Mouse (Mus musculus) cerebellum, adult 2 months (tissue): ENCODE measurements around the gene Sgcd.

Experiments used
- CTCF ChIP-seq: fragments of 200-500 bp; IDR thresholded peaks from 2 replicates; pipeline ENCODE4 v1.5.1; 2011; ENCODE audit warnings: low read depth, mild to moderate bottlenecking, control low read depth, low read length, moderate library complexity, borderline replicate concordance; ENCODE audit not compliant: insufficient read depth
- POLR2A ChIP-seq: fragments of 200-500 bp; IDR thresholded peaks from 2 replicates; pipeline ENCODE4 v1.6.1; 2011; ENCODE audit warnings: low read length, control low read depth, borderline replicate concordance; ENCODE audit not compliant: insufficient read depth

DNA sequence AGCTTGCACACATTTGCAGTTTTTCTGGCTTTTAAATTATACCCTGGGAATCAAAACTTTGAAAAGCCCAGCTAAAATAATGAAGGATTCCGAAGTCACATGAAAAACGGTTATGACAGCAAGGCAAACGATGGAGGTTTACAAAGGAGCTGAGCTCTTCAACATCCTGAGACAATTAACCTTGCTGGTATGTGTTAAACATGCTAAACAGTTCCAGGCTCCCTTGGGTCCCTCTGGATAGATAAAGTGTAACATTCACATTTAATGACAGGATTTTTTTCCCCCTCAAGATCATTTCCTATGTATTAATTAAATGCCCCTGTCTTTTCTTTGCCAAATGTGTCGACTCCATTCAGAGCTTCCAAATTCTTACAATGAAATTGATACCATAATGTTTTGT lies 414.1 kb downstream of the Sgcd start:
- TF ChIP-seq POLR2A (no peak), CTCF (no peak)
